Mouse (Mus musculus): ENCODE data around the gene Smpd1. TPM values are rescaled to one million over a fixed set of nuclear protein-coding genes. Genes with fewer than 3 reads are reported as not detected.

Gene Smpd1
- polyA plus RNA-seq, 1 experiment from 2014 or later, result 40.8 TPM

- H3K4me3 ChIP-seq, result peak overlapping the region; percentile 83
- peak; percentile 49 for ATAC-seq (ENCODE audit: low FRiP score, low read depth)
- no peaks in the 10 kb centered on the region for H3K27me3 ChIP-seq
- no peaks in the 10 kb centered on the region for H3K9me3 ChIP-seq
- under 1% methylated on average over 16 of the region's 22 CpGs for WGBS
- H3K36me3 ChIP-seq, result no peaks in the 10 kb centered on the region
- peak overlapping the region; percentile 87 for H3K9ac ChIP-seq
- peak overlapping the region; percentile 75 for H3K4me2 ChIP-seq (replicated peaks)
- H3K4me1 ChIP-seq, result peaks cover 17% of the 10 kb centered on the region
- H3K27ac ChIP-seq, result peak overlapping the region; percentile 55
Observed at GRCm38 (mm10) chr7:105580627-105581089, 26.5 kb downstream of the Smpd1 start.

GRCm38 (mm10) chr7:105581094-105581703 lies 27.0 kb downstream of the Smpd1 start, which contains the start of gene Apbb1:
Gene Apbb1, minus strand, starts transcription at chr7:105581653.
- H3K9ac ChIP-seq, result peak within 1 kb of the TSS; percentile 87
- H3K27ac ChIP-seq, result peak within 1 kb of the TSS; percentile 55
- no peaks in the 10 kb centered on the region for H3K36me3 ChIP-seq
- WGBS, result under 1% methylated on average over 48 of the region's 54 CpGs
- H3K4me1 ChIP-seq, result peaks cover 17% of the 10 kb centered on the region
- no peaks in the 10 kb centered on the region for H3K27me3 ChIP-seq
- peak within 1 kb of the TSS; percentile 83 for H3K4me3 ChIP-seq
- no peaks in the 10 kb centered on the region for H3K9me3 ChIP-seq
- ATAC-seq (ENCODE audit: low FRiP score, low read depth), result peak; percentile 92
- H3K4me2 ChIP-seq (replicated peaks), result peak within 1 kb of the TSS; percentile 75

DNA sequence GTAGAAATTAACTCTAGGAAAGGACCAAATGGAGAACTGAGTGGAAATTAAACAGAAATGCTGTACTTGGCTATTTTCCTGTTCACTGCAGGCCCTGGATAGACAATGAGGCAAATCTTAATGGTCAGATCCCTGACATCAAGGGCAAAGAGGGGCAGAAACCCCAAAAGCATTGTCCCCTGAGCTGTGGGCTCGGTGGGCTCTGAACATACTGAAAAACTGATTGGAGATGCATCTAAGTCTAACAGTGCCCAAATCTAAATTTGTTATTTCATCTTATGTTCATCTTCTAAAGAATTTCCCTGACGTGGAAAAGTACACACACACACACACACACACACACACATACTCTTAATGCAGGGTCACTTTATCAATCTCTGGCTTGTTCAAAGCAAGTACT lies 27.8 kb downstream of the Smpd1 start:
- H3K4me3 ChIP-seq, result peak overlapping the region; percentile 83
- H3K4me1 ChIP-seq, result peaks cover 17% of the 10 kb centered on the region
- no peak overlapping the region for H3K9ac ChIP-seq
- no peaks in the 10 kb centered on the region for H3K9me3 ChIP-seq
- peak overlapping the region; percentile 75 for H3K4me2 ChIP-seq (replicated peaks)
- no peaks in the 10 kb centered on the region for H3K27me3 ChIP-seq
- no peak overlapping the region for H3K27ac ChIP-seq
- 78% methylated on average over 2 of the region's 2 CpGs for WGBS
- H3K36me3 ChIP-seq, result no peaks in the 10 kb centered on the region
- ATAC-seq (ENCODE audit: low FRiP score, low read depth), result no peak

DNA sequence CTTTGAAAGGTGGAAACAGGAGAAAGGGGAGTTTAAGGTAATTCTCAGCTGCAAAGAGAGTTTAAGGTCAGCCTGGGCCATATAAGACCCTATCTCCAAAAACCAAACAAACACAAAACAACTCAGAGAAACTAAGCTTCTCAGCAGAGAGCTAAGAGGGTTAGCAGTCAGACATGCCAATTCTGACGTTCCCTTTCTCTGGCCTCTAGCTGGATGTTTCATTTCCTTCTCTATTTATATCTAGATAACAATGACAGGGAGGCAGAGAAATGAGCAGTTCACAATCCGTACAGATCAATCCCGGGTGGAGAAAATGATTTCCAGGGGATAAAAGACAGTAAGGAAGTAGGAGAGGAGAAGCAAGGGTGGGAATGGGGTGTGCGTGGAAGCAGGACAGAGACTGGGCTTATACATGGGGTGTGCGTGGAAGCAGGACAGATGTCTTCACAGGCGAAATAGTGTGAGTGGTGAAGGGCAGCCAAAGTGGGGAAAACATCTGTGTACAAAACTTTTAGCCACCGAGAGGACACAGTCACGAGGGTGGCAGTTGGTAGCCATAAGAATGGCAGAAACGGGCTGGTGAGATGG lies 34.3 kb downstream of the Smpd1 start:
- no peak for ATAC-seq (ENCODE audit: low FRiP score, low read depth)
- no peaks in the 10 kb centered on the region for H3K36me3 ChIP-seq
- H3K27me3 ChIP-seq, result no peaks in the 10 kb centered on the region
- H3K27ac ChIP-seq, result no peak overlapping the region
- no peak overlapping the region for H3K4me2 ChIP-seq (replicated peaks)
- no peaks in the 10 kb centered on the region for H3K9me3 ChIP-seq
- 73% methylated on average over 9 of the region's 9 CpGs for WGBS
- no peak overlapping the region for H3K4me3 ChIP-seq
- no peaks in the 10 kb centered on the region for H3K4me1 ChIP-seq
- no peak overlapping the region for H3K9ac ChIP-seq

- no peak overlapping the region for H3K4me3 ChIP-seq
- H3K4me2 ChIP-seq (replicated peaks), result no peak overlapping the region
- H3K36me3 ChIP-seq, result no peaks in the 10 kb centered on the region
- WGBS, result 44% methylated on average over 7 of the region's 7 CpGs
- no peak overlapping the region for H3K9ac ChIP-seq
- H3K9me3 ChIP-seq, result no peaks in the 10 kb centered on the region
- no peaks in the 10 kb centered on the region for H3K27me3 ChIP-seq
- no peaks in the 10 kb centered on the region for H3K4me1 ChIP-seq
- no peak overlapping the region for H3K27ac ChIP-seq
- no peak for ATAC-seq (ENCODE audit: low FRiP score, low read depth)
Observed at GRCm38 (mm10) chr7:105590097-105590496, 35.9 kb downstream of the Smpd1 start.

DNA sequence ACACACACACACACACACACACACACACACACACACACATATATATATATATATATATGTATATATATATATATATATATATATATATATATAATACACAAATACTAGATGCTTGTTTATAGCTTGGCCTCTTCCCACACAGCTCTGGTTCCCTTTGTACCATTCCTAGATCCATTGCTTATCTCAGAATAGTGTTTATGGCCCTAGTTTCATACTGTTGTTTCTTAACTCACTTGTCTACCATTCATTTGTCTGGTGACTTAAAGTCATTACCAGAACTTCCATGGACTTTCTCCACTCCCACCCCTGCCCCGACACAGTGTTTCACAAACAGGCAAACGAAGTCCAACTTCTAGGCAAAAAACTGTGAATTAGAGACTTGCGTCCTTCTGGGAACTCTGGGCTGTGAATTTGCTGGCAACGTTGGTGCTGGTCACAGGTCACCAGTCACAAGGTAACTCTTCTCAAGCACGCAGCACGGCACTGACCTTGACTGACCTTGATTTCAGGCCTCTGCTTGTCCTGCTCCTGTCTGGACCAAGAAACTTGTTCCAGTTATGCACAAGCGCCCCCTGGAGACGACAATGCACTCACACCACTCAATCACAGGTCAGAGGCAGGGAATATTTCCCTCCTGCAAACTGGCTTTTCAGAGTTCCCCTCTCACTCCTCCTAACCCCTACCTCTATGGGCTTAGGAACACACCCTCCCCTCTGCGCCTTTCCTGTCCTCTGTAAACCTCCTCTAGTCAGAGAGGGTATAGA lies 48.9 kb downstream of the Smpd1 start:
- peaks cover 8% of the 10 kb centered on the region for H3K9me3 ChIP-seq
- H3K4me3 ChIP-seq, result no peak overlapping the region
- H3K27me3 ChIP-seq, result no peaks in the 10 kb centered on the region
- no peak overlapping the region for H3K27ac ChIP-seq
- WGBS, result 37% methylated on average over 9 of the region's 9 CpGs
- ATAC-seq (ENCODE audit: low FRiP score, low read depth), result 0 out of 2 replicates have a peak, but pooled peaks have one; percentile 40
- H3K36me3 ChIP-seq, result no peaks in the 10 kb centered on the region
- no peaks in the 10 kb centered on the region for H3K4me1 ChIP-seq
- H3K4me2 ChIP-seq (replicated peaks), result no peak overlapping the region
- H3K9ac ChIP-seq, result no peak overlapping the region

Other genes starting within 250 kb of the Smpd1 start
- gene Olfr689, start 243.2 kb upstream of the Smpd1 start, polyA plus RNA-seq (2015; fragmentation: Nextera tagmentation; extraction: Ambion mirVana), result not detected in 2 replicates
- not detected in 2 replicates for gene Olfr690, start 220.3 kb upstream of the Smpd1 start, polyA plus RNA-seq (2015; fragmentation: Nextera tagmentation; extraction: Ambion mirVana)
- not detected in 2 replicates for gene Olfr691, start 212.1 kb upstream of the Smpd1 start, polyA plus RNA-seq (2015; fragmentation: Nextera tagmentation; extraction: Ambion mirVana)
- not detected in 2 replicates for gene Olfr692, start 186.1 kb upstream of the Smpd1 start, polyA plus RNA-seq (2015; fragmentation: Nextera tagmentation; extraction: Ambion mirVana)
- gene Gm5901, start 179.3 kb upstream of the Smpd1 start, polyA plus RNA-seq (2015; fragmentation: Nextera tagmentation; extraction: Ambion mirVana), result not detected in 2 replicates
- 47.0 and 49.2 TPM in 2 replicates for gene Fam160a2, start 154.3 kb upstream of the Smpd1 start, polyA plus RNA-seq (2015; fragmentation: Nextera tagmentation; extraction: Ambion mirVana)
- gene Cnga4, start 149.8 kb upstream of the Smpd1 start, polyA plus RNA-seq (2015; fragmentation: Nextera tagmentation; extraction: Ambion mirVana), result not detected in 2 replicates
- gene Cckbr, start 128.6 kb upstream of the Smpd1 start, polyA plus RNA-seq (2015; fragmentation: Nextera tagmentation; extraction: Ambion mirVana), result 0.09 TPM in 1 of 2 replicates, not detected in the other
- 51.2 and 52.2 TPM in 2 replicates for gene Cavin3, start 72.1 kb upstream of the Smpd1 start, polyA plus RNA-seq (2015; fragmentation: Nextera tagmentation; extraction: Ambion mirVana)
- gene Apbb1, start 27.3 kb downstream of the Smpd1 start, polyA plus RNA-seq (2015; fragmentation: Nextera tagmentation; extraction: Ambion mirVana), result 51.1 and 58.3 TPM in 2 replicates
- 0.37 and 1.00 TPM in 2 replicates for gene Hpx, start 45.8 kb downstream of the Smpd1 start, polyA plus RNA-seq (2015; fragmentation: Nextera tagmentation; extraction: Ambion mirVana)
- gene Trim3, start 79.2 kb downstream of the Smpd1 start, polyA plus RNA-seq (2015; fragmentation: Nextera tagmentation; extraction: Ambion mirVana), result 36.9 and 38.0 TPM in 2 replicates
- gene Timm10b, start 85.7 kb downstream of the Smpd1 start, polyA plus RNA-seq (2015; fragmentation: Nextera tagmentation; extraction: Ambion mirVana), result 182 and 195 TPM in 2 replicates
- 82.4 and 97.0 TPM in 2 replicates for gene Arfip2, start 86.1 kb downstream of the Smpd1 start, polyA plus RNA-seq (2015; fragmentation: Nextera tagmentation; extraction: Ambion mirVana)
- gene Gm45799, start 86.2 kb downstream of the Smpd1 start, polyA plus RNA-seq (2015; fragmentation: Nextera tagmentation; extraction: Ambion mirVana), result 23.7 and 28.5 TPM in 2 replicates
- gene Dnhd1, start 96.5 kb downstream of the Smpd1 start, polyA plus RNA-seq (2015; fragmentation: Nextera tagmentation; extraction: Ambion mirVana), result 1.7 and 1.9 TPM in 2 replicates
- gene Ilk, start 182.2 kb downstream of the Smpd1 start, polyA plus RNA-seq (2015; fragmentation: Nextera tagmentation; extraction: Ambion mirVana), result 312 and 317 TPM in 2 replicates
- gene Rrp8, start 183.0 kb downstream of the Smpd1 start, polyA plus RNA-seq (2015; fragmentation: Nextera tagmentation; extraction: Ambion mirVana), result 44.0 and 44.3 TPM in 2 replicates
- 118 and 133 TPM in 2 replicates for gene Taf10, start 190.0 kb downstream of the Smpd1 start, polyA plus RNA-seq (2015; fragmentation: Nextera tagmentation; extraction: Ambion mirVana)
- gene Tpp1, start 197.9 kb downstream of the Smpd1 start, polyA plus RNA-seq (2015; fragmentation: Nextera tagmentation; extraction: Ambion mirVana), result 42.5 and 50.8 TPM in 2 replicates
- gene Dchs1, start 233.3 kb downstream of the Smpd1 start, polyA plus RNA-seq (2015; fragmentation: Nextera tagmentation; extraction: Ambion mirVana), result 20.5 and 22.2 TPM in 2 replicates